Mouse (Mus musculus) hindbrain, embryonic 16.5 days (tissue): ENCODE measurements around the gene Fignl1. TPM values are rescaled to one million over a fixed set of nuclear protein-coding genes. Genes with fewer than 3 reads are reported as not detected.

Experiments
- ATAC-seq: fragments of 200-750 bp; cut with Nextera tagmentation; 2 replicates; pipeline ENCODE4 v1.8.0; 2017; ENCODE audit warnings: moderate TSS enrichment, moderate library complexity
- H3K27ac ChIP-seq: fragments of 300-500 bp; sonication (generic); 2 replicates; pipeline ENCODE4 v1.5.1; 2014; ENCODE audit warnings: low read depth, mild to moderate bottlenecking, control low read depth, low read length, moderate library complexity
- H3K27me3 ChIP-seq: fragments of 300-500 bp; sonication (generic); replicated peaks from 2 replicates; pipeline ENCODE4 v1.6.1; 2014; ENCODE audit warnings: low read length; ENCODE audit not compliant: control insufficient read depth, insufficient read depth
- H3K36me3 ChIP-seq: fragments of 300-500 bp; sonication (generic); 2 replicates; pipeline ENCODE4 v1.6.1; 2014; ENCODE audit warnings: mild to moderate bottlenecking, low read length, moderate library complexity, mixed read lengths; ENCODE audit not compliant: control insufficient read depth, insufficient read depth
- H3K4me1 ChIP-seq: fragments of 300-500 bp; sonication (generic); 2 replicates; pipeline ENCODE4 v1.6.1; 2014; ENCODE audit warnings: low read depth, low read length; ENCODE audit not compliant: control insufficient read depth, insufficient read depth
- H3K4me2 ChIP-seq: fragments of 300-500 bp; sonication (generic); 2 replicates; pipeline ENCODE4 v1.6.1; 2014; ENCODE audit warnings: mild to moderate bottlenecking, low read length, control low read depth, moderate library complexity
- H3K4me3 ChIP-seq: fragments of 300-500 bp; sonication (generic); 2 replicates; pipeline ENCODE4 v1.5.1; 2014; ENCODE audit warnings: mild to moderate bottlenecking, low read length, control low read depth, moderate library complexity
- H3K9ac ChIP-seq: fragments of 300-500 bp; sonication (generic); 2 replicates; pipeline ENCODE4 v1.6.1; 2014; ENCODE audit warnings: low read depth, mild to moderate bottlenecking, control low read depth, low read length, moderate library complexity
- H3K9me3 ChIP-seq: fragments of 300-500 bp; sonication (generic); 2 replicates; pipeline ENCODE4 v1.6.1; 2014; ENCODE audit warnings: mild to moderate bottlenecking, low read length, moderate library complexity; ENCODE audit not compliant: control insufficient read depth
- WGBS: fragments of 180-500 bp; shearing (Covaris S2); extraction: QIAGEN DNeasy Blood & Tissue Kit; methylation state at CpG from one replicate; pipeline ENCODE4 v1.1.7; 2014; 5-methylcytosine and 5-hydroxymethylcytosine counted together
- polyA plus RNA-seq: library from polyadenylated mRNA; unstranded; fragments of >200 nt; fragmentation: Nextera tagmentation; extraction: Ambion mirVana; gene quantifications from 2 replicates; pipeline ENCODE4 v1.2.1, GENCODE M21; 2015

Gene Fignl1
- polyA plus RNA-seq, 1 experiment from 2014 or later: 12.4 TPM

- no peak for ATAC-seq
- no peak overlapping the region for H3K4me3 ChIP-seq
- no peaks in the 10 kb centered on the region; the same call in 1 of the 2 replicates for H3K27me3 ChIP-seq
- H3K36me3 ChIP-seq: no peaks in the 10 kb centered on the region
- H3K4me2 ChIP-seq: no peak overlapping the region
- no peaks in the 10 kb centered on the region for H3K9me3 ChIP-seq
- H3K9ac ChIP-seq: no peak overlapping the region
- WGBS: 88% methylated on average over 4 of the region's 4 CpGs
- no peaks in the 10 kb centered on the region; the same call in 1 of the 2 replicates for H3K4me1 ChIP-seq
- no peak overlapping the region for H3K27ac ChIP-seq
Measured at GRCm38 (mm10) chr11:11835791-11836190, 27.0 kb upstream of the Fignl1 start.

GRCm38 (mm10) chr11:11835361-11835760 is 26.6 kb upstream of the Fignl1 start:
- no peaks in the 10 kb centered on the region; the same call in 1 of the 2 replicates for H3K4me1 ChIP-seq
- no peaks in the 10 kb centered on the region for H3K36me3 ChIP-seq
- H3K4me3 ChIP-seq: no peak overlapping the region
- no peaks in the 10 kb centered on the region for H3K9me3 ChIP-seq
- H3K27me3 ChIP-seq: no peaks in the 10 kb centered on the region; the same call in 1 of the 2 replicates
- H3K9ac ChIP-seq: no peak overlapping the region
- no peak overlapping the region for H3K4me2 ChIP-seq
- WGBS: 56% methylated on average over 6 of the region's 6 CpGs
- ATAC-seq: no peak
- H3K27ac ChIP-seq: no peak overlapping the region

DNA sequence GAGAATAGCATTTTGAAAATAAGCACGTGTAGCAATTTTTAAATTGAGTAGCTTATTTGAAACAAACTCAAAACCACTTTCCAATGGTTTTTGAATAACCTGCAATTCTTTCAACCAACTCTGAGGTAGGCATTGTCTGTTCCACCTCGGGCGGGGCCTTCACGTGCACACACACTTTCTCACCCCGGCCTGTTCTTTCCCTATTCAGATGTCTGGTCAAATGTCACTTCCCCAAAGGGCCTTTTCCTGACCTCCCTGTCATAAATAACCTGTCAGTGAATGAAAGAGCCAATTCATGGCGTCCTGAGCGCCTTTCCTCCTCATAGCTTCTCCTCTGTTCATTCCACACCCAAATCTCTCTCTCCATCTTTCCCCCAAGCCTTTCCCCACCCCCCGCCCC is 24.3 kb upstream of the Fignl1 start:
- Histone ChIP-seq H3K4me2 (no peak overlapping the region), H3K4me3 (no peak overlapping the region), H3K9ac (no peak overlapping the region), H3K27ac (no peak overlapping the region), H3K27me3 (no peaks in the 10 kb centered on the region; the same call in 1 of the 2 replicates), H3K9me3 (no peaks in the 10 kb centered on the region), H3K4me1 (no peaks in the 10 kb centered on the region; the same call in 1 of the 2 replicates), H3K36me3 (no peaks in the 10 kb centered on the region)
- ATAC-seq: no peak
- WGBS: 40% methylated on average over 8 of the region's 8 CpGs

DNA sequence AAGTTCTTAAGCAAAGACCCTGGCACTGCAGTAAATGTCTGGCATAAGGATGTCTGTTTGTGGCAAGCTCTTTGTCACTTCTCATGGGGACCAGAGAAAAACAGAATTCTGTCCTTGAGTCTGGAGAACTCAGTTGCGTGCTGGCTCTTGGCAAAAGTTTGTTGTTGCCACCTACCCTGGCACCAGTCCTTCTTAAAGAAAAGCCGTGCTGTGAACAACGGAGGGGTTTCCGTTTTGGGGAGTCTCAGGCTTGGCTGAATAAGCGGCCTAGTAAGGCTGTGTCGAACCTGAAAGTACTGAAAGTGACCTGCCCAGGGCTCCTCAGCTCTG is 24.0 kb upstream of the Fignl1 start:
- Histone ChIP-seq H3K4me3 (no peak overlapping the region), H3K9me3 (no peaks in the 10 kb centered on the region), H3K4me2 (no peak overlapping the region), H3K4me1 (no peaks in the 10 kb centered on the region; the same call in 1 of the 2 replicates), H3K27me3 (no peaks in the 10 kb centered on the region; the same call in 1 of the 2 replicates), H3K27ac (no peak overlapping the region), H3K9ac (no peak overlapping the region), H3K36me3 (no peaks in the 10 kb centered on the region)
- 38% methylated on average over 6 of the region's 6 CpGs for WGBS
- no peak for ATAC-seq

DNA sequence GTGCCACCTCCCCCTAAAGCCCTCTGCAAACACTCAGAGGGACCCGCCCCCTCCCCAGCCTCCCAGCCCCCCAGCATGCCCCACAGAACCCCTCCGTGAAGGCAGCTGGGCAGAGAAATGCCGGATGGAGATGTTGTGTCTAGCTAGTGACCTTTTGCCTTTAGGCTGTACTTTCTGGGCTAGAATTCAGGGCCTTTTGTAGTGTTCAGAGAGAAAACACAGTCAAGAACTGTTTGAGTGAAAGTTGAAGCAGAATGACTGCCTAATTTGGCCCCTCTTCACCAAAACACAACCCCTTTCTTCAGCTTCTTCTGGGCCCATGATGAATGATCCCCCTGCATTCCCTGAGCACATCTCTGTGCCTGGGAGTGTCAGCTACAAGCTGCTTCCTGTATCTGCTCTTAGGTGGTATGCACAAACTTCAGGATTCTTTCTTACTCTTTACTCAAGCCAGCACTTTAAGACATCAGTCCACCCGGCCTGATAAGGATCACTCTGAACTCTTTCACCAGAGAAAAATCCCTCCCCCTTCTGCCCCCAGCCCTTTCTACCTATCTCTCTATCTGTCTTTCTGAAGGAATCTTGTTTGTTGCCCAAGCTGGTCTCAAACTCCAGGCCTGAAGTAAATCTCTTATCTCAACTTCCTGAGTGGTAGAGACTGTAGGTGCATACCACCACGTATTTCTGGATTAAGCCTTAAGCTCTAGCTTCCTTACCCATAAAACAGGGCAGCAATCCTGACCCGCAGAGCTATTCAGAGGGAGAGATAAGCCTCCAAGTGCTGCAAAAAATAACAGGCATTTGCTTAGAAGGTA is 23.4 kb upstream of the Fignl1 start:
- Histone ChIP-seq H3K27me3 (no peaks in the 10 kb centered on the region; the same call in 1 of the 2 replicates), H3K36me3 (no peaks in the 10 kb centered on the region), H3K27ac (no peak overlapping the region), H3K9me3 (no peaks in the 10 kb centered on the region), H3K4me2 (no peak overlapping the region), H3K4me1 (no peaks in the 10 kb centered on the region; the same call in 1 of the 2 replicates), H3K9ac (no peak overlapping the region), H3K4me3 (no peak overlapping the region)
- WGBS: 12% methylated on average over 6 of the region's 6 CpGs
- ATAC-seq: peak; percentile 44; the same call in 1 of the 2 replicates

GRCm38 (mm10) chr11:11831526-11831925 is 22.8 kb upstream of the Fignl1 start:
- no peaks in the 10 kb centered on the region for H3K36me3 ChIP-seq
- H3K27me3 ChIP-seq: no peaks in the 10 kb centered on the region
- no peak overlapping the region for H3K4me3 ChIP-seq
- ATAC-seq: no peak
- WGBS: 35% methylated on average over 6 of the region's 6 CpGs
- H3K27ac ChIP-seq: no peak overlapping the region
- H3K9me3 ChIP-seq: no peaks in the 10 kb centered on the region
- H3K4me2 ChIP-seq: no peak overlapping the region
- H3K4me1 ChIP-seq: no peaks in the 10 kb centered on the region; the same call in 1 of the 2 replicates
- H3K9ac ChIP-seq: no peak overlapping the region

- H3K4me3 ChIP-seq: no peak overlapping the region
- H3K27ac ChIP-seq: no peak overlapping the region
- H3K4me2 ChIP-seq: no peak overlapping the region
- H3K27me3 ChIP-seq: no peaks in the 10 kb centered on the region
- H3K36me3 ChIP-seq: no peaks in the 10 kb centered on the region
- no peaks in the 10 kb centered on the region; the same call in 1 of the 2 replicates for H3K4me1 ChIP-seq
- WGBS: 36% methylated on average over 12 of the region's 12 CpGs
- ATAC-seq: no peak
- H3K9ac ChIP-seq: no peak overlapping the region
- H3K9me3 ChIP-seq: no peaks in the 10 kb centered on the region
Measured at GRCm38 (mm10) chr11:11830884-11831495, 22.2 kb upstream of the Fignl1 start.

DNA sequence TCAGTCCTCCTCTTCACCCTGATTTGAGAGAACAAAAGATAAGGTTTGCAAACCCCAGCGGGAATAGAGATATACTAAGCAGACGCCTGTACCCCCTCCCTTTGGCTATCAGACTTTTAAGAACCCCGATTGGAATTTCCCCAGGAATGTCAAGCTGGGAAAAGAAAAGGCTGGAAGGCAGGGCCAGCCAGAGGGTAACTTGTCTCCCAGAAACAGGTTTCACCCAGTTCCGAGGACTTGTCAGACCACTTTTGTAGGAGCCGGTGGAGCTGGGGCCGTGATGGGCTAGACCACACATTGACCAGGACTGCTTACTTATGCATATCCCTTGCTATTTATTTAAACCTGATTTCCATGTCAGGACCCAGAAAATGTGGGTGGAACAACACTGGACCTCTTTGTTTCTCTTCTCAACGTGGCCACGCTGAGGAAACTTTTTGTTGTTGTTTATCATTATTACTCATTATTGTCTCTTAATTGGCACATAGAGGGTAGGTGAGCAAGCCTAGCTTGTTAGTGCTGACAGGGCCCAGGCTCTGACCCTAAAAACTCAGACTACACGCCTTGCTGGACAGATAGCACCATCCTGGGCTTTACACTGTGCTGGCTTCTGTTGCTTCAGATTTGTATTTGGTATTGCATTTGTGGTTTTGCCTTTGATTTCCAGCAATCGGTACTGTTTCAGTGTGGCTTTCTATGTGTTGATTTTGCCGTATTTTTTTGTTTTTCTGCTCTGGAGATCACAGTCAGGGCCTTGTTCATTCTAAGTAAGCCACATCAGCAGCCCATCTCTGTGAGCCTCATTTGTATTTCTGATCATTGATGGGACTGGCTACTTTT is 20.6 kb upstream of the Fignl1 start:
- Histone ChIP-seq H3K9ac (no peak overlapping the region), H3K27me3 (no peaks in the 10 kb centered on the region), H3K36me3 (no peaks in the 10 kb centered on the region), H3K9me3 (no peaks in the 10 kb centered on the region), H3K4me2 (no peak overlapping the region), H3K4me1 (no peaks in the 10 kb centered on the region; the same call in none of the 2 replicates), H3K27ac (no peak overlapping the region), H3K4me3 (no peak overlapping the region)
- ATAC-seq: no peak
- WGBS: 32% methylated on average over 11 of the region's 11 CpGs

DNA sequence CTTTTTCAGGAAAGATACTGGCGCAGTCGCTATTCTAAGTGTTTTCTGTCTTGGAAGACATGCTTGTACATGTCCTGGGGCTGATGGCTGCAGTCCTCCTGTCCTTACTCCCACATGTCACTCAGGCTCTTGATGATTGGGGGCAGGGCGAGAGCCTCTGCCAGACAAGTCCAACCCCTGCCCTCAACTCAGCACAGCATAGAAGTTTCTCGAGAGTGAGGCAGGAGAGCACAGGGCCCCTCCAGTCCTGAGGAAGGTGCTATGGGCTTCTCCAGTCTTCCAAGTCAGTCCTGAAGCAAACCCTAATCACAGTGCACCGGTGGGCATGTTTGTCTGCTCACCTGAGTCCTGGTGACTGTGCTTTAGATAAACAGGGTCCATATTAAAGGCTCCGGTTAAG is 20.0 kb upstream of the Fignl1 start:
- no peak for ATAC-seq
- H3K9me3 ChIP-seq: no peaks in the 10 kb centered on the region
- H3K4me3 ChIP-seq: no peak overlapping the region
- WGBS: 33% methylated on average over 6 of the region's 6 CpGs
- no peaks in the 10 kb centered on the region for H3K36me3 ChIP-seq
- no peaks in the 10 kb centered on the region; the same call in none of the 2 replicates for H3K4me1 ChIP-seq
- H3K4me2 ChIP-seq: no peak overlapping the region
- no peak overlapping the region for H3K9ac ChIP-seq
- H3K27me3 ChIP-seq: no peaks in the 10 kb centered on the region; the same call in 1 of the 2 replicates
- no peak overlapping the region for H3K27ac ChIP-seq
